Mouse (Mus musculus): Measurements from ENCODE around the gene Smim10l1.
A peak's percentile ranks its signal among the peaks of the same experiment; 100 is the strongest.

Smim10l1 gene

DNA sequence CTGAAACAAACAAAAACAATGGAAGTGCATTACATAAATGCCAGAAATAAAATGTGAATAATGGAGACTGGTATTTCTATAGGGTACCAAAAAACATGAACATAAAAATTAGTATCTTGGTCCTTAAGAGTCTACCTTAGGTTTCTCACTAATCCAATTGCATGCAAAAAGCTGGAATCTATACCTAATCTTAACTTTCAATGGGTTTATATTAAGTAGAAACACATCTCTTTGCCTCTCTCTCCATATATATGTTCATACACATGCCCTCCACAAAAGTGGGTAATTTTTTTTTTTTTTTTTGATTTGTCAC lies at the start of gene Smim10l1:
Gene Smim10l1, plus strand, starts transcription at position 301 of the 313 bp plus-strand sequence.
- no peak for DNase-seq

DNA sequence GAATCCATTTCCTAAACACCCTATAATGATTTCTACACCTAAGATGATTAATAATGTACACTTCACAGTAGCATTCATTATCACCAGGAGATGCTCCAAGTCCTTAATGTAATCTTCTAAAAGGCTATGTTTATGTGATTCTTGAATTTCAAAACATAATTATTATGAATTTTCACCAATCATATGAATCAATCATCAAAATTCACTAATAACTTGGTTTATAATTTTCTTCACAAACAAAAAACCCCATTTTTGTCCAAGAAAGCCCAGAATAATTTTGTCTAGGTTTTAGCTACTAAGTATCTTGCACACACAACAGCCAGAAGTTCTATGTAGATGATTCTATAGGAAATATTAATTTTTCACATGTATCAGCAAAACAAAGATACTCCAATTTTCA lies 49.0 kb upstream of the Smim10l1 start, which contains the start of gene Tas2r140:
Gene Tas2r140, minus strand, starts transcription at position 101 of the 400 bp plus-strand sequence.
- no peak for DNase-seq

DNA sequence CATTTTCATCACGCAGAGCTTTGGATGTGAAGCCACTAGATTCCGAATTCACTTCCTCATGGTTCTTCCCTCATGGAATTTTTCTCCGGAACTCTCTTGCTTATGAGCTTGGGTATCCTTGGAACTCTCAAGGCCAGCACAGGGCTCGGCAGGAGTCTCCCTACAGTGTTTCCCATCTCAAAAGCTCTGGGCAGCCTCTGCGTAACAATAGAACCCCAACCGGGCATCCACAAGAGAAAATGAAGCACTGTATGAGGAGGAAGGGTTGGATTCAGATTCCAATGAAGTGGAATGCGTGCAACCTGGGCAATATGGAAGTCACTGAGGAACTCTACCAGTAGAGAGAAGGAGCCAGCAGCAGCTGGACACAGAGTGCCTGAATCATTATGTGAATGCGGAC lies 12.5 kb upstream of the Smim10l1 start:
- DNase-seq: no peak

DNA sequence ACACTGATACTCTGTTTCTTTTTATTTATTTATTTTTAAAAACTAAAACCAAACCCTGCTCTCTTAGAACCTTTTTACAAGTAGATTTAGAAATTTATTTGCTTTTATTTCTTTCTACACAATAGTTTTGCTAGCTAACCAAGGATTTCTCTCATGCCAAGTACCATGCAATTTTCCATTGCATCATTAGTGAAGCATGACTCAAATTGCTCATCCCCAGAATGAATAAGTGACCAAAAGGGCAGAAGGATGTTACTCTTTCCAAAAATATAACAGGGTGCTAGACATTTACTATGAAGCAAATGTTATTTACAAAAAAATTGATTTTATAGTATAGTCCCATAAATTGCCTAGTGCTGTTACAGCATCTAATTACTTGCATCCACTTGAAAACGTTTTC lies 2.3 kb upstream of the Smim10l1 start:
- no peak for DNase-seq

DNA sequence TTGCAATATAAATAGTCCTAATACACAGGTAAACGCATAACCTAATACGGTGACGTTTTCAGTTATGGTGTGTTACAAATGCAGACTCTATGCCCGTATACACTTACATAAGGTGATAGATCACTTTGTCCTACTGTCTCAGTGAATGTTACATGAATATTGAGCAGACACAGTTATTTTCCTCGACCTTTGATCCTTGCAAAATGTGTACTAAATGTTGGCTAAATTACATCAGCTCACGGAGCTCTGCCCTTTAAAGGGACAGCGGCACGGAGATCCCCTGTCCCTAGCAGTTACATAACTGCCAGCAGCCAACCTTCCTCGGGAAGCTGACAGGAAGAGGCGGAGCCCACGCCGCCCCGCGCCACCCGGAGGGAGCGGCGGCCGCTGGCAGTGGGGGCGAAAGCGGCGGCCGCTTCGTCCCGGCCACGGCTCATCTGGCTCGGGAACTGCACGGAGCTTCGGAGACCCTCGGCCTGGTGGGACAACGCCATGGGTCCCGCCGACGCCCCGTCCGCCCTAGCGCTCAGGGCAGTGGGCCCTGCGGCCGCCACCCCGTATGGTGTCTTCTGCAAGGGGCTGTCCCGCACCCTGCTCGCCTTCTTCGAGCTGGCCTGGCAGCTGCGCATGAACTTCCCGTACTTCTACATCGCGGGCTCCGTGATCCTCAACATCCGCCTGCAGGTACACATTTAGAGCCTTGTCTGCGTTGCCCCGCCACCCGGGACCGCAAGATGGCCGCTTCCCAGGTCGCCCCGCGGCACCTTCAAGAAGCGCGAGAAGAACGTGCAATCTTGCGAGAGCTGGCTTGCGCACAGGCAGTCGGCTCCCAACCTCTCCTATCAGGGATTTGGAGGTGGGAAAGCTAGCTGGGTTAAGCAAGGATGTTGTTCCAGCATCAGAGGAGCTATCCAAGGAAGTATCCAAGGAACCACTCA lies 482 bp downstream of the Smim10l1 start:
- DNase-seq: peak; percentile 85

Measured in right cerebral cortex, postnatal 25 days (tissue).